Mouse (Mus musculus) cortical plate, adult 2 months (tissue): ENCODE data around the gene Eapp.

ENCODE experiments used
- CTCF ChIP-seq: fragments of 200-500 bp; IDR thresholded peaks from 2 replicates; pipeline ENCODE4 v1.5.1; 2011; ENCODE audit warnings: mild to moderate bottlenecking, control low read depth, low read length; ENCODE audit not compliant: insufficient read depth; ENCODE audit errors: extremely low read depth
- POLR2A ChIP-seq: fragments of 200-500 bp; IDR thresholded peaks from 2 replicates; pipeline ENCODE4 v1.6.1; 2011; ENCODE audit warnings: mild to moderate bottlenecking, low read length, control low read depth; ENCODE audit not compliant: insufficient read depth; ENCODE audit errors: extremely low read depth

DNA sequence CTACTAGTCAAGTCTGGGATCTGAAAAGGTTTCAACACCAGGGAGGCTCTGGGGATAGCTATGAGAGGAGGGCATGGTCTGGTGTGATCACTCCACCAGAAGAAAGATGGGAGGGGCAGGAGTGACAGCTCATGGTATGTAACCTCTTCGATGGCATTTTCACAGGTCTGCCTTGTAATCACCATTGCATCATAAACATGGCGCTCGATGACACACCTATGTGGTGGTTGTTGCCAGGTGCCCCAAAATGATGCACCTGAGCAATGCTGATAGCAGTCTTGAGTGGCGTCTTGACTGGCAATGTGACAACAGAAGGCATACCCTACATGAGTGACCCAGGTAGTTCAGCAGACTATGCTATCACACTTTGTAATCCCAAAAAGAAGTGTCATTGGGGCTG, 54.3 kb downstream of the Eapp start:
- no peak for TF ChIP-seq CTCF
- TF ChIP-seq POLR2A: no peak
